Mouse (Mus musculus) liver, embryonic 11.5 days (tissue): ENCODE results near the gene Ramac. TPM values are rescaled to one million over a fixed set of nuclear protein-coding genes. Genes with fewer than 3 reads are reported as not detected.

Source experiments
- polyA plus RNA-seq: library from polyadenylated mRNA; unstranded; fragments of >200 nt; fragmentation: Nextera tagmentation; extraction: Ambion mirVana; gene quantifications from 2 replicates; pipeline ENCODE4 v1.2.1, GENCODE M21; 2014

Ramac gene
- polyA plus RNA-seq, 1 experiment from 2014 or later, result 98.0 TPM

Other genes with a start within 250 kb of the Ramac start
- gene Fsd2, start 196.0 kb upstream of the Ramac start, polyA plus RNA-seq, result 0.19 and 0.21 TPM in 2 replicates
- gene Whamm, start 191.7 kb upstream of the Ramac start, polyA plus RNA-seq, result 10.5 and 11.6 TPM in 2 replicates
- gene Homer2, start 55.4 kb upstream of the Ramac start, polyA plus RNA-seq, result 16.0 and 17.7 TPM in 2 replicates
- gene 3110040N11Rik, start 26.6 kb downstream of the Ramac start, polyA plus RNA-seq, result 45.8 and 58.9 TPM in 2 replicates
- gene Btbd1, start 66.5 kb downstream of the Ramac start, polyA plus RNA-seq, result 52.0 and 52.7 TPM in 2 replicates
- not detected in 2 replicates for gene Gm10160, start 92.9 kb downstream of the Ramac start, polyA plus RNA-seq
- 12.1 and 12.5 TPM in 2 replicates for gene Tm6sf1, start 96.1 kb downstream of the Ramac start, polyA plus RNA-seq
- gene Hdgfl3, start 171.5 kb downstream of the Ramac start, polyA plus RNA-seq, result 5.0 and 5.9 TPM in 2 replicates
- gene Bnc1, start 229.4 kb downstream of the Ramac start, polyA plus RNA-seq, result 5.1 and 7.0 TPM in 2 replicates